Mouse (Mus musculus) adrenal gland, postnatal 0 days (tissue): ENCODE results near the gene Ankrd24. TPM values are rescaled to one million over a fixed set of nuclear protein-coding genes. Genes with fewer than 3 reads are reported as not detected.

Experiments used
- polyA plus RNA-seq: library from polyadenylated mRNA; unstranded; fragments of >200 nt; fragmentation: Nextera tagmentation; extraction: Ambion mirVana; gene quantifications from 2 replicates; pipeline ENCODE4 v1.2.1, GENCODE M21; 2015

The Ankrd24 gene
- polyA plus RNA-seq, result 11.6 and 13.9 TPM in 2 replicates

GRCm38 (mm10) chr10:81628390-81628789, at the start of gene Ankrd24:
Gene Ankrd24 (plus strand): TSS chr10:81628540.

GRCm38 (mm10) chr10:81600738-81601203, 27.6 kb upstream of the Ankrd24 start, which contains the start of gene Tle6:
Gene Tle6 (minus strand): TSS chr10:81601073.

GRCm38 (mm10) chr10:81605974-81606751, 22.2 kb upstream of the Ankrd24 start, which contains the start of gene BC025920:
Gene BC025920 (plus strand): TSS chr10:81606270.

GRCm38 (mm10) chr10:81626994-81627835, 1.1 kb upstream of the Ankrd24 start, which contains the start of gene Sirt6:
Gene Sirt6 (minus strand): TSS chr10:81627797.

GRCm38 (mm10) chr10:81648803-81649775, 20.7 kb downstream of the Ankrd24 start, which contains the start of gene Gm10778:
Gene Gm10778 (plus strand): TSS chr10:81649059.

Other genes starting within 250 kb of the Ankrd24 start
- 62.7 and 76.5 TPM in 2 replicates for gene Dohh, start 244.1 kb upstream of the Ankrd24 start, polyA plus RNA-seq
- gene Gm48551, start 244.1 kb upstream of the Ankrd24 start, polyA plus RNA-seq, result 1.4 and 3.0 TPM in 2 replicates
- gene Gm48552, start 239.5 kb upstream of the Ankrd24 start, polyA plus RNA-seq, result 0.77 and 1.2 TPM in 2 replicates
- 3.3 and 8.2 TPM in 2 replicates for gene Smim24, start 235.5 kb upstream of the Ankrd24 start, polyA plus RNA-seq
- gene Nfic, start 172.9 kb upstream of the Ankrd24 start, polyA plus RNA-seq, result 65.6 and 73.8 TPM in 2 replicates
- 1.6 and 6.1 TPM in 2 replicates for gene Celf5, start 145.8 kb upstream of the Ankrd24 start, polyA plus RNA-seq
- gene Ncln, start 132.1 kb upstream of the Ankrd24 start, polyA plus RNA-seq, result 42.4 and 49.4 TPM in 2 replicates
- gene S1pr4, start 128.4 kb upstream of the Ankrd24 start, polyA plus RNA-seq, result 1.2 and 1.8 TPM in 2 replicates
- gene Gna15, start 104.3 kb upstream of the Ankrd24 start, polyA plus RNA-seq, result 2.0 and 2.2 TPM in 2 replicates
- 61.6 and 64.5 TPM in 2 replicates for gene Gna11, start 83.3 kb upstream of the Ankrd24 start, polyA plus RNA-seq
- 477 and 665 TPM in 2 replicates for gene Aes, start 69.1 kb upstream of the Ankrd24 start, polyA plus RNA-seq
- 6.8 and 10.0 TPM in 2 replicates for gene Tle2, start 54.0 kb upstream of the Ankrd24 start, polyA plus RNA-seq
- gene Tle6, start 27.5 kb upstream of the Ankrd24 start, polyA plus RNA-seq, result 14.5 and 17.4 TPM in 2 replicates
- 0.46 and 0.72 TPM in 2 replicates for gene BC025920, start 22.3 kb upstream of the Ankrd24 start, polyA plus RNA-seq
- 15.8 and 23.5 TPM in 2 replicates for gene Sirt6, start 743 bp upstream of the Ankrd24 start, polyA plus RNA-seq
- 3.2 and 3.6 TPM in 2 replicates for gene Gm10778, start 20.5 kb downstream of the Ankrd24 start, polyA plus RNA-seq
- gene Zfp433, start 76.3 kb downstream of the Ankrd24 start, polyA plus RNA-seq, result 12.7 and 14.5 TPM in 2 replicates
- gene Gm3055, start 142.6 kb downstream of the Ankrd24 start, polyA plus RNA-seq, result 5.0 and 7.5 TPM in 2 replicates
- 2.8 and 3.7 TPM in 2 replicates for gene Gm4767, start 183.6 kb downstream of the Ankrd24 start, polyA plus RNA-seq
- gene Gm32687, start 235.4 kb downstream of the Ankrd24 start, polyA plus RNA-seq, result 9.4 and 12.6 TPM in 2 replicates